Comparison of ENCODE assay signal across 19 mouse cellular contexts in genomic region chr2:114102471-114102870, GRCm38 (mm10). TPM values are rescaled to one million over a fixed set of nuclear protein-coding genes. Genes with fewer than 3 reads are reported as not detected.
"Had no signal": no experiment of that assay in that cellular context is flagged by ENCODE, and none has a peak within 500 bp of the region (broad histone marks: within the 10 kb centered on the region; RNA-seq: fewer than 3 reads in every experiment).

No protein-coding gene starts in this region.

- H3K4me1 ChIP-seq: midbrain, embryonic 13.5 days; midbrain, embryonic 15.5 days; neural tube, embryonic 12.5 days; stomach, embryonic 15.5 days had no signal

- H3K9ac ChIP-seq: liver, embryonic 15.5 days; liver, postnatal 0 days; midbrain, embryonic 13.5 days; midbrain, embryonic 15.5 days; neural tube, embryonic 12.5 days; stomach, embryonic 15.5 days had no signal

- H3K27me3 ChIP-seq: liver, embryonic 15.5 days; megakaryocyte, embryonic 14.5 days; midbrain, embryonic 13.5 days; midbrain, embryonic 15.5 days; neural tube, embryonic 12.5 days; stomach, embryonic 15.5 days had no signal

- ATAC-seq: liver, postnatal 0 days; midbrain, embryonic 13.5 days; midbrain, embryonic 15.5 days had no signal

- H3K9me3 ChIP-seq: liver, embryonic 15.5 days; megakaryocyte, embryonic 14.5 days; midbrain, embryonic 13.5 days; midbrain, embryonic 15.5 days; neural tube, embryonic 12.5 days; stomach, embryonic 15.5 days had no signal

- H3K4me3 ChIP-seq: liver, embryonic 15.5 days; megakaryocyte, embryonic 14.5 days; midbrain, embryonic 13.5 days; midbrain, embryonic 15.5 days; neural tube, embryonic 12.5 days; stomach, embryonic 15.5 days had no signal

- H3K27ac ChIP-seq: liver, embryonic 15.5 days; macrophage; midbrain, embryonic 13.5 days; midbrain, embryonic 15.5 days; neural tube, embryonic 12.5 days; stomach, embryonic 15.5 days; stomach, postnatal 0 days had no signal

- H3K4me2 ChIP-seq: liver, embryonic 15.5 days; midbrain, embryonic 11.5 days; midbrain, embryonic 13.5 days; midbrain, embryonic 15.5 days; neural tube, embryonic 12.5 days; stomach, embryonic 15.5 days had no signal

- DNase-seq: liver, postnatal 0 days; lung, adult 2 months; lung, postnatal 10 days; right cerebral cortex, postnatal 14 days; thymus, adult 2 months; thymus, postnatal 25 days; thymus, postnatal 4 days had no signal

RNA-seq across cellular contexts. Expression of gene Actc1, which starts 49.1 kb away (rescaled TPM):
- total RNA-seq: megakaryocyte progenitor cell, adult 5-6 weeks; monocyte, adult 5-6 weeks; neutrophil, adult 5-6 weeks had no signal
- polyA plus RNA-seq: macrophage had no signal
